Mouse (Mus musculus): ENCODE results near the gene Asic2. TPM values are rescaled to one million over a fixed set of nuclear protein-coding genes. Genes with fewer than 3 reads are reported as not detected.
"Not testable (repeated sequence)": the region's sequence is repeated elsewhere in the genome, so short reads cannot be mapped to it uniquely, and the experiment has no call there.

Asic2 gene
- polyA plus RNA-seq, 1 experiment from 2014 or later = 0.07 TPM

DNA sequence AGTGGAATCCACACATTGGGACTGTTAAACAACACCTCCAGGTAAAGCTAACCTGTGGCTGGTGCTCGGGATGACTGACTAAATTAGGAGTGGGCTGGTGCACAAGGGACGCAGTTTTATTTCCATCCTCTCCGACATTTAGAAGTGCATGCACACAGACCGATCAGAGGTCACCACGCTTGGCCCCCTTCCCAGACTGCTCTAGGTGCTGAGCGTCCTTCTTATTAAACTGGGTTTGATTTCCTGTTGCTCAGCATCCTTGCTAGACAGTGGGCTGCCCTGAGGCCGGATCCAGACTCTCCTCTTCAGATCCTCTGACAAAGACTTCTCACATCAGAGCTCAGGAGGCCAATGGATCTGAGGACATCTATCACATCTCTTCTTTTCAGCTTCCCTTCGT, 596.7 kb downstream of the Asic2 start:
- no peak overlapping the region for H3K27ac ChIP-seq (replicated peaks)
- no peaks in the 10 kb centered on the region for H3K36me3 ChIP-seq
- WGBS = 57% methylated on average over 8 of the region's 8 CpGs
- H3K27me3 ChIP-seq (replicated peaks) = no peaks in the 10 kb centered on the region
- H3K4me1 ChIP-seq = 0 out of 2 replicates have a peak, but pooled peaks cover 6% of the 10 kb centered on the region
- H3K9me3 ChIP-seq = no peaks in the 10 kb centered on the region
- no peak overlapping the region for H3K4me2 ChIP-seq
- H3K4me3 ChIP-seq = no peak overlapping the region
- no peak overlapping the region for H3K9ac ChIP-seq
- ATAC-seq (ENCODE audit: extremely low read depth, insufficient number of reproducible peaks, low FRiP score, low TSS enrichment) = no peak

- H3K9me3 ChIP-seq = no peaks in the 10 kb centered on the region
- ATAC-seq (ENCODE audit: extremely low read depth, insufficient number of reproducible peaks, low FRiP score, low TSS enrichment) = no peak
- H3K27ac ChIP-seq (replicated peaks) = no peak overlapping the region
- no peak overlapping the region for H3K4me3 ChIP-seq
- 0 out of 2 replicates have a peak, but pooled peaks cover 6% of the 10 kb centered on the region for H3K4me1 ChIP-seq
- no peak overlapping the region for H3K4me2 ChIP-seq
- H3K27me3 ChIP-seq (replicated peaks) = no peaks in the 10 kb centered on the region
- no peak overlapping the region for H3K9ac ChIP-seq
- 67% methylated on average over 8 of the region's 8 CpGs for WGBS
- H3K36me3 ChIP-seq = no peaks in the 10 kb centered on the region
These were observed 597.8 kb downstream of the Asic2 start for GRCm38 (mm10) chr11:81370426-81370810.

DNA sequence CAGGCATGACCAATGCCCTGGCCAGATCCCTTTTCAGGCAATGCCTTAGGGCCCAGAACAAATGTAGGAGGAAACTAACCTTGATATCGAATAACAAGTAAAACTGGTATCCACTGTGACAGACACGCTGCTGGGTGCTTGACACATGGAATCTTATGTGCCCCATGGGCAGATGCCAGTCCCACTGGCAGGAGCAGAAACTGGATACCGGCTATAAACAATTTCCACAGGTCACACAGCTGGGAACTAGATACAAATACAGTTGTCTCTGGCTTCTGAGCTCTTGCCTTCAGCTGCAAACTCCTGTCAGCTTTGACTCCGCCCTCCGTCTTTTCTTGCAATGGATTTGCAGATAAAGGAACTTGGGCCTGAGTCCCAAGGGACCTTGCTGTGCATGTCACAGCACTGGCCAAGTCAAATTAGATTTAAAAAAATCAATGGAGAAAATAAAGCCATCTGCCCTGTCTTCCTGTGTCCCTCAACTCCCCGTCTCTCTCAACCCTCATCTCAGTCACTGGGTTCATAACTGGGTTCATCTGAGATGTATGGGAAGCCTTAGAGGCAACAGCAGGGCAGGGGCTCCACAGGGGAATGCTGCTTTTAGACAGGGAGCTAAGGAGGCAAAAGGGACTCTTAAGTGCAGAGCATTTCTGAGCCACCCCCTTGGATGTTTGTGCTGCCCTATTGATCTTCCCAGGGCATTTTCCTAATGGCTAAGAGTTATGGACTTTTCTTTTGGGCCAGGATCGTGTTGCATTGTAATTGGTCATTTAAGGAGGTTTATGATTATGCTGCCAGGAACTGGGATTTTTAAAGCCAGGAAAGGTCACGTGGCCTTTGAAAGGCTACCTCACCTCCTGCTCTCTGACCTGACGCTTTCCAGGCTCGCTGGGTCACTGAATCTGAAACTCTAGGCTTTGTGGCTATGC, 598.5 kb downstream of the Asic2 start:
- Histone ChIP-seq H3K9me3 (no peaks in the 10 kb centered on the region), H3K4me3 (no peak overlapping the region), H3K27ac (replicated peaks) (no peak overlapping the region), H3K4me2 (no peak overlapping the region), H3K36me3 (no peaks in the 10 kb centered on the region), H3K9ac (no peak overlapping the region), H3K4me1 (0 out of 2 replicates have a peak, but pooled peaks cover 6% of the 10 kb centered on the region), H3K27me3 (replicated peaks) (no peaks in the 10 kb centered on the region)
- ATAC-seq (ENCODE audit: extremely low read depth, insufficient number of reproducible peaks, low FRiP score, low TSS enrichment) = no peak
- WGBS = 57% methylated on average over 10 of the region's 10 CpGs

DNA sequence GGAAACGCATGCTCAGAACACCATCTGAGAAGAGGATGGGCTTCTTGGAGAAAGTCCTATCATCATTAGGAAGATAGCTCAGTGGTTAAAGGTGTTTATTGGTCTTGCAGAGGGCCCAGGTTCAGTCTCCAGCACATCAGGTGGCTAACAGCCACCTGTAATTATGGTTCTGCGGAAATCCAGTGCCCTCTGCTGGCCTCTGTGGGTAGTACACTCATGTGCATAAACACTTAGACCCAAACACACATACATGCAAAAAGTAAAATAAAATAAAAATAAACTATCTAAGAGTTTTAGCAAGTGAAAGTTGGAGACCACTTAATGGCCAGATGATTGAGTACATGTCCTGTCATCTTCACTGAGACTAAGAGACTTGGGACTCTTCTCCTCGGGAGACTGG, 603.8 kb downstream of the Asic2 start:
- ATAC-seq (ENCODE audit: extremely low read depth, insufficient number of reproducible peaks, low FRiP score, low TSS enrichment) = no peak

DNA sequence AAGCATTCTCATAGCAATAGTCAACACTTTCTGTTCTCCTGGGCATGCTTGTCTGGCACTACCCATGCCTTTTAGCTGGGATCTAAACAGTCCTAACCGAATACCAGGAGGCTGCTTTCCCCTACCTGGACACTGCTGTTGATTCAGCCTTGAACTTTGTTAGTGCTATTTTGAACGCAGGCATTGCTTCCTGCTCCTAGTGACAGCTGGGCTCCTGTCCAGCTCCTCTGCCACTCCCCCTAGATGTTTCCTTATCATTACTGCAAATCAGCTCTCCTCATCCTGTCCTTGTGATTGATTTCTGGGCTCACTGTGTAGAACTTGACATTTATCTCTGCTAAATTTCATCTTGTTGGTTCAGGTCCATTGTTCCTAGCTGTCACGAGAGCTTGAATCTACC, 605.8 kb downstream of the Asic2 start:
- H3K4me1 ChIP-seq = no peaks in the 10 kb centered on the region
- whole genome bisulfite sequencing = 41% methylated on average over 3 of the region's 3 CpGs
- no peak overlapping the region for H3K4me3 ChIP-seq
- no peaks in the 10 kb centered on the region for H3K27me3 ChIP-seq (replicated peaks)
- no peak overlapping the region for H3K27ac ChIP-seq (replicated peaks)
- H3K36me3 ChIP-seq = no peaks in the 10 kb centered on the region
- H3K9ac ChIP-seq = no peak overlapping the region
- no peak overlapping the region for H3K4me2 ChIP-seq
- no peak for ATAC-seq (ENCODE audit: extremely low read depth, insufficient number of reproducible peaks, low FRiP score, low TSS enrichment)
- peaks cover 3% of the 10 kb centered on the region; the same call in 1 of the 2 replicates for H3K9me3 ChIP-seq

More for the DNA sequence above, 603.8 kb downstream of the Asic2 start:
- Histone ChIP-seq H3K4me3 (no peak overlapping the region), H3K9ac (no peak overlapping the region), H3K4me1 (no peaks in the 10 kb centered on the region), H3K27me3 (replicated peaks) (no peaks in the 10 kb centered on the region), H3K9me3 (peaks cover 3% of the 10 kb centered on the region; the same call in 1 of the 2 replicates), H3K36me3 (no peaks in the 10 kb centered on the region), H3K27ac (replicated peaks) (no peak overlapping the region), H3K4me2 (no peak overlapping the region)
- 86% methylated on average over 3 of the region's 3 CpGs for WGBS

DNA sequence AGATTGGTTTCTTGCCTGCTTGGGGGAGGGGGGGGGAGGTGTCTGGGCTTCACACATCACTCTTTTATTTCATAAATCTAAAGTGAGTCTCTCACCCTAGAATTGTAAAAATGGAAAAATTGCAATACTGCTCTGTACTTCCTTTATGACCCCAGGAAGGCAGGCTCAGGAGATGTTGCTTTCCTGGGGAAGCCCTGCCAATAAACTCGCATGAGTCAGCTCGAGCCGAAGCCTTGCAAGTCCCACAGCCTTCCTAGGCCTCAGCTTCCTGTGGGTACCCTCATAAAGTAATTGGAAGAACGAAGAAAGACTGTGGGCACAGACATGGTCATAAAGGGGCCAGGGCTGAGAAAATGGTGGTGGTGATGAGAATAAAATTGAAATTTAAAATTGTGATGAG, 607.2 kb downstream of the Asic2 start:
- no peak for ATAC-seq (ENCODE audit: extremely low read depth, insufficient number of reproducible peaks, low FRiP score, low TSS enrichment)
- Histone ChIP-seq H3K9me3 (peaks cover 3% of the 10 kb centered on the region; the same call in 1 of the 2 replicates), H3K4me3 (no peak overlapping the region), H3K36me3 (no peaks in the 10 kb centered on the region), H3K4me2 (no peak overlapping the region), H3K27ac (replicated peaks) (no peak overlapping the region), H3K4me1 (no peaks in the 10 kb centered on the region), H3K9ac (no peak overlapping the region), H3K27me3 (replicated peaks) (no peaks in the 10 kb centered on the region)
- WGBS = 55% methylated on average over 4 of the region's 4 CpGs

DNA sequence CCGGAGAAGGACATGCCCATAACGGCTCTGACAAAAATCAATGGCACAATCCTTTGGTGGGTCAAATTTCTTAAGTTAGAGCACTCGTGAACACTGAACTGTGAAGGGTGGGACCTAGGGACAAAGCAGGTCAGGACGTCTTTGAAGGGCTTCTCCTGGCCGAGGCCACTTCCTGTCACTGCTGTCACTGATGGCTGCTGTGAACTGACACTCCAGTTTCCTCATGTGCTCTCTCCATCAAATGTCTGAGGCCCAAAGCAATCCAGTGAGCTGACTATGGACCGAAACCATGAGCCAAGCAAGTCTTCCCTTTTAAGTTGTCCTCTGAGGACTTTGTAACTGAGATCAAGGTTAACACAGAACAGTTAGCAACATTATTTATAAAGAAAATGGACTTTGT, 617.8 kb downstream of the Asic2 start:
- 52% methylated on average over 6 of the region's 6 CpGs for WGBS
- not testable (repeated sequence) for H3K4me3 ChIP-seq; H3K9ac ChIP-seq; H3K9me3 ChIP-seq; H3K4me2 ChIP-seq; H3K4me1 ChIP-seq; H3K27me3 ChIP-seq (replicated peaks); ATAC-seq (ENCODE audit: extremely low read depth, insufficient number of reproducible peaks, low FRiP score, low TSS enrichment); H3K36me3 ChIP-seq; H3K27ac ChIP-seq (replicated peaks)

DNA sequence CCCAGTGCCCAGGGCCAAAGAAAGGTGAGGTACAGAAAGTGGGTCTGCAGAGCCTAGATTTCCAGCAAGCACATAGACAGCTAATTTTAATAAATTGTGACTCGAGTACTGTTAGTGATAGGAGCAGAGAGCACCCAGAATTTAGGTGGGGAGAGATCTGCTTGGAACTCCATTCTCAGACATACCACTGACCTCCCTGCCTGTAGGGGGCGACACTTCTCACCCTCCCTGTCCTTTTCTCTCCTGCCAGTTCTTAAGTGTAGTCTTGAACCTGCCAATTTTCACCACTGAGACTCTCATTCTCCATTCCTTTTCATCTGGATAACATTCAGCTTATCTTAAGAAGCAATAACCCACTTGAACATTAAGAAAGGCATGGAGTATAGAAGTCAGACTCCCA, 636.3 kb downstream of the Asic2 start:
- Histone ChIP-seq H3K27me3 (replicated peaks) (0 out of 2 replicates have a peak, but pooled peaks cover 5% of the 10 kb centered on the region), H3K4me1 (no peaks in the 10 kb centered on the region), H3K9me3 (no peaks in the 10 kb centered on the region), H3K27ac (replicated peaks) (no peak overlapping the region), H3K4me3 (no peak overlapping the region), H3K4me2 (no peak overlapping the region), H3K9ac (no peak overlapping the region), H3K36me3 (no peaks in the 10 kb centered on the region)
- WGBS = 60% methylated on average over 2 of the region's 2 CpGs
- no peak for ATAC-seq (ENCODE audit: extremely low read depth, insufficient number of reproducible peaks, low FRiP score, low TSS enrichment)

GRCm38 (mm10) chr11:81330982-81331381, 637.3 kb downstream of the Asic2 start:
- no peaks in the 10 kb centered on the region for H3K9me3 ChIP-seq
- H3K27me3 ChIP-seq (replicated peaks) = 0 out of 2 replicates have a peak, but pooled peaks cover 5% of the 10 kb centered on the region
- H3K4me2 ChIP-seq = no peak overlapping the region
- ATAC-seq (ENCODE audit: extremely low read depth, insufficient number of reproducible peaks, low FRiP score, low TSS enrichment) = no peak
- no peak overlapping the region for H3K27ac ChIP-seq (replicated peaks)
- 80% methylated on average over 3 of the region's 3 CpGs for WGBS
- no peaks in the 10 kb centered on the region for H3K36me3 ChIP-seq
- no peak overlapping the region for H3K4me3 ChIP-seq
- no peaks in the 10 kb centered on the region for H3K4me1 ChIP-seq
- H3K9ac ChIP-seq = no peak overlapping the region

DNA sequence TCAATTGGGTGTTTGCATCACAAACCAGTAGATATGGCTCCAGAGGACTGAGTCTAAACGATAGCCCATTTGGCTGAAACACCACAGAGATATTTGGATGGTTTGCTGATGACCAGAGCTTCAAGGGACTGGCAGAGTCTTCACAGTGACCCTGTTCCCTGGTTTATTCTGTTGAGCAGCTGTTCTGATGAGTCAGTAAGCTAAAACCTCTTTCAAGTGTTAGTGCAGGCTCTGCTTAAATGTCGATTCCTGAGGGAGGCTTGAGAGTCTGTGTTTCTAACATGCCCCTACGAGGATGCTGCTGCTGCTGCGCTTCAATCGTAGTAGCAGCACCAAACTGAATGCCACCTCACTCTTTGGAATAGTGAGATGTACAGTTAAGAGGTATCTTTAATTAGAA, 640.2 kb downstream of the Asic2 start:
- no peak overlapping the region for H3K4me3 ChIP-seq
- no peak for ATAC-seq (ENCODE audit: extremely low read depth, insufficient number of reproducible peaks, low FRiP score, low TSS enrichment)
- no peaks in the 10 kb centered on the region for H3K9me3 ChIP-seq
- H3K4me1 ChIP-seq = no peaks in the 10 kb centered on the region
- WGBS = 77% methylated on average over 5 of the region's 5 CpGs
- no peak overlapping the region for H3K9ac ChIP-seq
- no peaks in the 10 kb centered on the region for H3K27me3 ChIP-seq (replicated peaks)
- H3K36me3 ChIP-seq = no peaks in the 10 kb centered on the region
- no peak overlapping the region for H3K4me2 ChIP-seq
- H3K27ac ChIP-seq (replicated peaks) = no peak overlapping the region

DNA sequence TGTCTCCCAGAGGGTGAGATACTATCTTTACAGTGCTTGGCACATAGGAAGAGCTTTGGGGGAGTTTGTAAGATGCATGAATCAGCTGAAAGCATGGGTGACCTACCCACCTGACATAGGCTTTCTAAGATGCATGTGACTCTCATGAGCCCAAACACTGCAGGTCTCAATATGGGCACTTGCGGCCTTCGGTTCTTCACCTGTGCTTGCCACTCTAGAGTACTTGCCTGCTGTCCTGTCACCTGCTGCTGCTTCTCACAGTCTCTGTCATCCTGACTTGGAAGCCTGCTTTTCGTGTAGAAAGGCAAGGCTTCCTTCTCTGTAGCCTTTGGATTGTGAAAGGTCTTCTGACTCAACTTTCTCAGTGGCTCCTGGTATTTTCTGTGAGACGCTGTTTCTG, 645.1 kb downstream of the Asic2 start:
- ATAC-seq (ENCODE audit: extremely low read depth, insufficient number of reproducible peaks, low FRiP score, low TSS enrichment) = no peak
- 73% methylated on average over 4 of the region's 4 CpGs for WGBS
- Histone ChIP-seq H3K4me2 (no peak overlapping the region), H3K36me3 (no peaks in the 10 kb centered on the region), H3K27ac (replicated peaks) (no peak overlapping the region), H3K27me3 (replicated peaks) (no peaks in the 10 kb centered on the region), H3K4me3 (no peak overlapping the region), H3K9me3 (no peaks in the 10 kb centered on the region), H3K4me1 (no peaks in the 10 kb centered on the region), H3K9ac (no peak overlapping the region)

- H3K27ac ChIP-seq (replicated peaks) = no peak overlapping the region
- H3K9me3 ChIP-seq = no peaks in the 10 kb centered on the region
- no peaks in the 10 kb centered on the region for H3K36me3 ChIP-seq
- H3K9ac ChIP-seq = no peak overlapping the region
- no peak for ATAC-seq (ENCODE audit: extremely low read depth, insufficient number of reproducible peaks, low FRiP score, low TSS enrichment)
- no peak overlapping the region for H3K4me3 ChIP-seq
- 77% methylated on average over 8 of the region's 8 CpGs for WGBS
- H3K27me3 ChIP-seq (replicated peaks) = no peaks in the 10 kb centered on the region
- no peak overlapping the region for H3K4me2 ChIP-seq
- H3K4me1 ChIP-seq = no peaks in the 10 kb centered on the region
These were observed 645.8 kb downstream of the Asic2 start for GRCm38 (mm10) chr11:81322466-81322865.

Measured in heart, embryonic 13.5 days (tissue).